Mouse (Mus musculus): ENCODE data around the gene Pdss2. TPM values are rescaled to one million over a fixed set of nuclear protein-coding genes. Genes with fewer than 3 reads are reported as not detected.

The Pdss2 gene
- total and polyA plus RNA-seq, 3 experiments, result 2.8 to 10.8 (median 5.9) TPM

DNA sequence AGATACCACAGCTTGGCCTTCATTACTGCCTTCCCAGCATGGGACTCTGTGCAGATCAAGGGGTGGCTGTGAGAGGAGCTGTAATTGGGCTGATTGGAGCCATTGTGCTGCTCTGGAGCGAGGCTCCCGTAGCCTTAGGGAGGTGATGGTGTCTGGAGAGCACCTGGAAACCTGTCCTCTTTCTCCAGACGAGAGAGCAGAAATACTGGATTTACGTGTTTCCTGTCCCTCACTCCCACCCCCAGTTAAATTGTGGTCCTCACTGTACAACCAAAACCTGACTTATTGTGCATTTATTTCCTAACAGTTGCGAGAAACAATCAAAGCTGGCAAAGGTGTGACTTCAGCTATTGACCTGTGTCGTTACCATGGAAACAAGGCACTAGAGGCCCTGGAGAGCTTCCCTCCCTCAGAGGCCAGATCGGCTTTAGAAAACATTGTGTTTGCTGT, 218.2 kb downstream of the Pdss2 start:
- Histone ChIP-seq H3K27me3 (ENCODE audit: insufficient read depth, low read length) (no peaks in the 10 kb centered on the region), H3K36me3 (replicated peaks) (no peaks in the 10 kb centered on the region), H3K4me3 (ENCODE audit: low read depth, low read length) (no peak overlapping the region), H3K9me3 (replicated peaks) (no peaks in the 10 kb centered on the region), H3K4me1 (ENCODE audit: insufficient read depth, low read depth, low read length) (no peaks in the 10 kb centered on the region)
- TF ChIP-seq CTCF (IDR thresholded peaks at IDR 0.05; ENCODE audit: low read depth, low read length), result no peak
- TF ChIP-seq GATA1 (IDR thresholded peaks at IDR 0.05; ENCODE audit: borderline replicate concordance, low read length), result no peak
- no peak for DNase-seq (ENCODE audit: low spot score)
- no peak for ATAC-seq (ENCODE audit: extremely low read depth, insufficient number of reproducible peaks, low FRiP score, poor library complexity, severe bottlenecking)

DNA sequence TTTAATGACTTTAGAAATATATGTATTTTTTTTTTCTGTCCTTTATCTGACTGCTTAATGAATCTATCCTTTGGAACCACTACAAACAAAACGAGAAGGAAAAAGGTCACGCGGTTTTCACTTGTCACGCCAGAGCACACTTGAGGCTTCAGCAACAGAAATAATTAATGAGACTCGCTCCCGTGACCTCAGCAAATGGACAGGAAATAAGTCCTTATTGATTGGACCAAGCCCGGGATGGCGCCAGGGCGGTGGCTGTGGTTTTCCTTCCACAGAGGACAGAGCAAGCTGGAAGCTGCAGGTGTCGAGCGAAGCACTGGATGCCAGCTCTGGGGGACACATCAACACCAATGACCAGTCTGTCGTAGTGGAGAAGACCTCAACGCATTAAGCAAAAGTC, 218.8 kb downstream of the Pdss2 start:
- Histone ChIP-seq H3K4me1 (ENCODE audit: insufficient read depth, low read depth, low read length) (no peaks in the 10 kb centered on the region), H3K36me3 (replicated peaks) (no peaks in the 10 kb centered on the region), H3K27me3 (ENCODE audit: insufficient read depth, low read length) (no peaks in the 10 kb centered on the region), H3K4me3 (ENCODE audit: low read depth, low read length) (no peak overlapping the region), H3K9me3 (replicated peaks) (no peaks in the 10 kb centered on the region)
- no peak for DNase-seq (ENCODE audit: low spot score)
- TF ChIP-seq CTCF (IDR thresholded peaks at IDR 0.05; ENCODE audit: low read depth, low read length), result no peak
- TF ChIP-seq GATA1 (IDR thresholded peaks at IDR 0.05; ENCODE audit: borderline replicate concordance, low read length), result no peak
- TF ChIP-seq POLR2AphosphoS5 (IDR thresholded peaks at IDR 0.05; ENCODE audit: insufficient replicate concordance, low read depth, low read length), result no peak
- no peak for TF ChIP-seq TAL1 (conservative IDR thresholded peaks at IDR 0.05; ENCODE audit: low read depth, low read length)
- TF ChIP-seq GATA2 (IDR thresholded peaks at IDR 0.05; ENCODE audit: borderline replicate concordance, low read depth, low read length), result no peak
- no peak for ATAC-seq (ENCODE audit: extremely low read depth, insufficient number of reproducible peaks, low FRiP score, poor library complexity, severe bottlenecking)

DNA sequence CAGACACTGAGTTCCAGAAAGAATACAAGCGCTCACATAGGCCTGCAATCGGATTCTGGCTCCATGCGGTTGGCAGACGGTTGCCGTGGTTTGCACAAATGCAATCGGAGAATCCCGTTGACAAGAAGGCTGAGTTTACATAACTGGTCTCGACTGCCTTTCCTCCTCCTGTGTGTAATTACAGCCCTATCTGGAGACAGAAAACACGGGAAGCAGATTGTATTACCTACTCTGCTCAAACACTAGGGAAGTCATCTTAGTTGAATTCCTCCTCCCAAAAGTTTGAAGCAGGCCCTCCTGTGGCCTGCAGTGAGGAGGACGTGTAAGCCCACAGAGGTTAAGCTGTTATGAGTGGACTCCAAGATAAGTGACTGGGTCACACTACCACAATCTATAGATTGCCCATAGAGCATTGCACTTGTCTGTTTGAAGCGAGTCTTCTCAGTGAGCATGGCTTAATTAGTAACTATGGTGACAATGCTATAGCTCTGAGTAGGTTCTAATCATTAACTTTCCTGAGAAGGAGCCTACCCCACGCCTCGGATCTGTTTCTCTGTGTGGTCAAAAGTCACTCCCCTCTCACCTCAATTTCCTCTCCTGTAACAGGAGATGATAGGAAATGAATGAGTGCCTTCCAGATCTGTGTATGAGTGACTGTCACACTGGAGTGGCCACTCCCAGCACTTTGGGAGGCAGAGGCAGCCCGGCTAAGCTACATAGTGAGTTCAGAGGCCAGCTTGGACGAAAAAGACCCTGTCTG, 219.9 kb downstream of the Pdss2 start:
- H3K4me3 ChIP-seq (ENCODE audit: low read depth, low read length), result no peak overlapping the region
- TF ChIP-seq POLR2AphosphoS5 (IDR thresholded peaks at IDR 0.05; ENCODE audit: insufficient replicate concordance, low read depth, low read length), result no peak
- no peak for TF ChIP-seq TAL1 (conservative IDR thresholded peaks at IDR 0.05; ENCODE audit: low read depth, low read length)
- TF ChIP-seq GATA2 (IDR thresholded peaks at IDR 0.05; ENCODE audit: borderline replicate concordance, low read depth, low read length), result no peak
- no peak for TF ChIP-seq GATA1 (IDR thresholded peaks at IDR 0.05; ENCODE audit: borderline replicate concordance, low read length)
- TF ChIP-seq CTCF (IDR thresholded peaks at IDR 0.05; ENCODE audit: low read depth, low read length), result no peak
- no peak for ATAC-seq (ENCODE audit: extremely low read depth, insufficient number of reproducible peaks, low FRiP score, poor library complexity, severe bottlenecking)

DNA sequence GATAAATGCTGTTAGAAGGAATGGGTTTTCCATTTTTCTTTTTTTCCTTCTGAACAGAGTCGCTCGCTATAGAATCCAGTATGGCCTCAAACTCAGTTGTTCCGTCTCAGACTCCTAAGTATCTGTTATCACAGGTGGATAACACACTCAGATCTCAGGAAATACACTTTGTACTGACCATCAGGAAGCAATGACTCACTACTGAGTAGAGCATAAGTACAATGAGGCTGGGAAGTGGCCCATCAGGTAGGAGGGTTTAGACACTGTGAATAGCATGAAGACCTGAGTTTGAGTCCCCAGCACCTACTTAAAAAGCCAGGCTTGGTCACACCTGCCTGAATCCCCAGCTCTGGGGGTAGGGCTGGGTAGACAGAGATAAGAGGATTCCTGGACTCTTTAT, 227.4 kb downstream of the Pdss2 start:
- ATAC-seq (ENCODE audit: extremely low read depth, insufficient number of reproducible peaks, low FRiP score, poor library complexity, severe bottlenecking) (no peak), DNase-seq (ENCODE audit: low spot score) (no peak)
- Histone ChIP-seq H3K4me3 (ENCODE audit: low read depth, low read length) (no peak overlapping the region), H3K4me1 (ENCODE audit: insufficient read depth, low read depth, low read length) (no peaks in the 10 kb centered on the region), H3K36me3 (replicated peaks) (no peaks in the 10 kb centered on the region), H3K27me3 (ENCODE audit: insufficient read depth, low read length) (no peaks in the 10 kb centered on the region), H3K9me3 (replicated peaks) (no peaks in the 10 kb centered on the region)
- no peak for TF ChIP-seq TAL1 (conservative IDR thresholded peaks at IDR 0.05; ENCODE audit: low read depth, low read length)
- no peak for TF ChIP-seq POLR2AphosphoS5 (IDR thresholded peaks at IDR 0.05; ENCODE audit: insufficient replicate concordance, low read depth, low read length)
- no peak for TF ChIP-seq GATA2 (IDR thresholded peaks at IDR 0.05; ENCODE audit: borderline replicate concordance, low read depth, low read length)

More for the DNA sequence above, 219.9 kb downstream of the Pdss2 start:
- Histone ChIP-seq H3K36me3 (replicated peaks) (no peaks in the 10 kb centered on the region), H3K9me3 (replicated peaks) (no peaks in the 10 kb centered on the region), H3K4me1 (ENCODE audit: insufficient read depth, low read depth, low read length) (no peaks in the 10 kb centered on the region), H3K27me3 (ENCODE audit: insufficient read depth, low read length) (no peaks in the 10 kb centered on the region)
- no peak for DNase-seq (ENCODE audit: low spot score)

DNA sequence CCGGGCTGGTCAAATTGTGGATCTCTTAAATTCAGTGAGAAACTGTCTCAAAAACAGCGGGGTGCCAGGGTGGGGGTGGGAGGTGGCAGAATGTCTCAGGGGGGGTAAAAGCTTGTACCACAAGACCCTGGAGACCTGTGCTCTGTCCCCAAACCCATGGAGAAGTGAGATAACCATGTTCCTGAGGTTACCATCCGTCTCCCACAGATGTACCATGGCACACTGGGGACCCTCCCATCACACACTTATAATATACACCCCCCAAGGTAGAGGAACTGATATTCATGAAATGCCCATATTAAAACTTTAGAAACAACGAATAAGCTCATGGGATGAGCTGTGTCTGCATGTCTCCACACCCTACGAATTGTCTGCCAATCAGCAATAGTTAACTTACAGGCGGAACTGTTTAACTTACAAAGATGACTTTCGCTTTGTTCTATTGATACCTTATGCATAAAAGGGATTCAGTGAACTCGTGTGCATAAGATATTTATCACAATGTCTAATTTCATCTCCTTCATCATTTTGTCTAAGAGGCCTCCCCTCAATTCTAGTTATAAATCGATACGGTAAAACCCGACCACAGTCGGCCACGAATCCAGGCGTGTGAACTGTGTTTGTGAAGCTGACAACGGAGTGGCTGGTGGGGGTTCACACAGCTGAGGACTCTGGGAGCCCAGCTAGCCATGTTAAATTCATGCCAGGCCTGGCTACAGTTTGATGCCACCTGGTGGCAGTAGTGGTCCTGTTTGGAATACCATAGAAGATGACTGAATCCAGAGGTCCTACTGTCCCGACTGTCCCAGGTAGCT, 230.8 kb downstream of the Pdss2 start:
- no peaks in the 10 kb centered on the region for H3K36me3 ChIP-seq (replicated peaks)
- H3K9me3 ChIP-seq (replicated peaks), result no peaks in the 10 kb centered on the region
- no peak for ATAC-seq (ENCODE audit: extremely low read depth, insufficient number of reproducible peaks, low FRiP score, poor library complexity, severe bottlenecking)

DNA sequence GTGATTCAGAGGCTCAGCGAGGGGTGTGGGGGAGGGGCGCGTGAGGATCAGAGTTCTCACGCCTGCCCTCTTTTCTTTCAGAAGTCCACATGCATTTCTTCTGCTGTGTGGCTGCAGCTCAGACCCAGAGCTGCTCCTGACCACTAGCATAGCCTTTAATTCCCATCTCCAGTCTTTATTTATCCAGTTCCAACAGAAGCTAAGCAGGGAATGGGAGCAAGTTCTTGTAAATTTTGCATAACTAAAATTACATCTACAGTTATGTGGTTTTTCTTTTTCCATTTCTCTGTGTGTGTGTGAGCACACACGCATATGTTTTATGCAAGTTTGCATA, 231.3 kb downstream of the Pdss2 start:
- ATAC-seq (ENCODE audit: extremely low read depth, insufficient number of reproducible peaks, low FRiP score, poor library complexity, severe bottlenecking), result no peak
- TF ChIP-seq GATA1 (IDR thresholded peaks at IDR 0.05; ENCODE audit: borderline replicate concordance, low read length), result no peak
- Histone ChIP-seq H3K9me3 (replicated peaks) (no peaks in the 10 kb centered on the region), H3K4me1 (ENCODE audit: insufficient read depth, low read depth, low read length) (no peaks in the 10 kb centered on the region), H3K36me3 (replicated peaks) (no peaks in the 10 kb centered on the region), H3K27me3 (ENCODE audit: insufficient read depth, low read length) (0 out of 2 replicates have a peak, but pooled peaks cover 5% of the 10 kb centered on the region), H3K4me3 (ENCODE audit: low read depth, low read length) (no peak overlapping the region)
- DNase-seq (ENCODE audit: low spot score), result no peak

More for the DNA sequence above, 230.8 kb downstream of the Pdss2 start:
- H3K4me1 ChIP-seq (ENCODE audit: insufficient read depth, low read depth, low read length), result no peaks in the 10 kb centered on the region
- TF ChIP-seq POLR2AphosphoS5 (IDR thresholded peaks at IDR 0.05; ENCODE audit: insufficient replicate concordance, low read depth, low read length) (no peak), GATA2 (IDR thresholded peaks at IDR 0.05; ENCODE audit: borderline replicate concordance, low read depth, low read length) (no peak), GATA1 (IDR thresholded peaks at IDR 0.05; ENCODE audit: borderline replicate concordance, low read length) (no peak), CTCF (IDR thresholded peaks at IDR 0.05; ENCODE audit: low read depth, low read length) (no peak), TAL1 (conservative IDR thresholded peaks at IDR 0.05; ENCODE audit: low read depth, low read length) (no peak)
- DNase-seq (ENCODE audit: low spot score), result no peak
- no peak overlapping the region for H3K4me3 ChIP-seq (ENCODE audit: low read depth, low read length)
- H3K27me3 ChIP-seq (ENCODE audit: insufficient read depth, low read length), result 0 out of 2 replicates have a peak, but pooled peaks cover 5% of the 10 kb centered on the region
